Mouse (Mus musculus) urinary bladder, postnatal 10 days (tissue): ENCODE data around the gene Cdk9.

Source experiments
- DNase-seq: peaks from one replicate; pipeline ENCODE4 v3.0.0; 2022; ENCODE audit warnings: low spot score

Gene Cdk9

GRCm38 (mm10) chr2:32677683-32678082, 35.2 kb downstream of the Cdk9 start:
- no peak for DNase-seq

- no peak for DNase-seq
Observed at GRCm38 (mm10) chr2:32676821-32677220, 36.1 kb downstream of the Cdk9 start.

DNA sequence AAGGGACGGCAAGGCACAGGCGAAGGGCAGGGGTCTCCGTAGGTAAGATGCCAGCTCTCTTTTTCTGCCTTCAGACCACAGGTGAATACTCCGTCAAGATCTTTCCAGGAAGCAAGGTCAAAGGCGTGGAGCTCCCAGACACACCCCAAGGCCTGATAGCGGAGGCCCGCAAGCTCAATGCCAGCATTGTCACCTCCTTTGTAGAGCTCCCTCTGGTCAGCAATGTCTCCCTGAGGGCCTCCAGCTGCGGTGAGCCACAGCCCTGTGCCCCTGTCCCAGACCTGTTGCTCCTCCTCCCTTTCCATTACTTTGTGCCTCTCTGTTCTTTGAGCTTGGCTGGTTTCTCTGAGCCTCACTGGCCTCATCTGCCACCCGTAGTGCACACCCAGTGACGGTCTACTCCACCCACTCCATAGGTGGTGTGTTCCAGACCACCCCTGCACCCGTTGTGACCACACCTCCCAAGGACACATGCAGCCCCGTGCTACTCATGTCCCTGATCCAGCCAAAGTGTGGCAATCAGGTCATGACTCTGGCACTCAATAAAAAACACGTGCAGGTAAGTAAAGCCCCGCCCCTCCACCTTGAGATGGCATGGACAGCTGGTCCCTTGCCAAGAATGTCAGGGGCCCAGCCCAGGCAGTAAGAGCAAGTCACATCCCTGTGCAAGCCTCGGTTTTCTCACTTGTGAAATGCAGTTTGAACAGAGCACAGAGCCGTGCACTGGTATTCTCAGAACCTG, 39.5 kb downstream of the Cdk9 start:
- no peak for DNase-seq

- DNase-seq: no peak
Observed at GRCm38 (mm10) chr2:32671907-32672595, 40.8 kb downstream of the Cdk9 start.

DNA sequence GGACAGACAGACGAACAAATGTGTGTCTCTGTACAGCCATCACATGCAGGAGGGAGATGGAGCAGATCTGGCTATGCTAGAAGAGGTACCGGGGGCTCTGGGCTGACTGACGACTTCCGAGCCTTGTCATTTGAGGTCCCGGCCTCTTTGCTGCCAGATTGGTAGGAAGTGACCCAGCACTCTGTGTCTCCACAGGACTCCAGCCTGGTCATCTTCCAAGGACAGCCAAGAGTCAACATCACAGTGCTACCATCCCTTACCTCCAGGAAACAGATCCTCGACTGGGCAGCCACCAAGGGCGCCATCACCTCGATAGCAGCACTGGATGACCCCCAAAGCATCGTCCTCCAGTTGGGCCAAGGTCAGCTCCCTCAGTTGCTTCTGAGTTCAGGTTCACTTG, 41.7 kb downstream of the Cdk9 start:
- no peak for DNase-seq

DNA sequence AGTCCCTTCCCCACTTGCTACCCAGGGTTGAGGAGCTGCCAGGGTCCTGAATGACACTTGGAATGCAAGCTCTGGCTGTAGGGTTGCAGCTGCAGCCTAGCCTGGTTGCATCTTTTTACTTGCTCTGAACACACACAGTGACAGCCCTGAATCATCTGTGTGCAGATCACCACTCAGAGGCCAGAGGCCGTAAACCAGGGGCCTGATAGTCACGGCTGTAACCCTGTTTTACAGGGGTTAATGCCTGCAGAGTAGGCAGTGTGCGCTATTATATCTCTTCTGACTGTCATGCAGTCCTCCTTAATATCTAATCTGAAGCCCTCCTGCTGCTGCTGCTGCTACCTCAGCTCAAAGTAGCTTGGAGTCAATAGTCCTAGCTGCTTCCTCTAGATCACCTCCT, 43.0 kb downstream of the Cdk9 start:
- no peak for DNase-seq

GRCm38 (mm10) chr2:32668176-32668575, 44.7 kb downstream of the Cdk9 start:
- no peak for DNase-seq

GRCm38 (mm10) chr2:32667775-32668174, 45.1 kb downstream of the Cdk9 start:
- no peak for DNase-seq

- DNase-seq: no peak
Observed at GRCm38 (mm10) chr2:32665853-32666252, 47.0 kb downstream of the Cdk9 start.

DNA sequence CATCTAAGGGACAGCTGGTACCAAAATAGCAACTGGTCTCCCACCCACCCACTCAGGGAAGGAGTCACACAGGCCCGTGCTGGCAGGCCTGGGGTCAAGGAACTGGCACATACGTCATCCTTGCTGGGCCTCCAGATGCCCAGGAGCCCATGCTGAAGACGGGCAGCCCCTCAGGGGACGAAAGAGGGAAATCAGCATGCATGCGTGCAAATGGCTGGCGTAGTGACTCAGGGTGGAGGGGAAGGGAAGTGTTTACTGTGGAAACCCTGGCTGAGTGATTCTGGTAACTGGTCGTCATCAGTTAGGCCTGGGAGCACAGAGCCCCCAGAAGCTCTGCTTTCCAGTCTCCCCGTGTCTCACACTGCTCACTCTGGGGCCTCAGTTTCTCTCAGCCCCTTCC, 47.5 kb downstream of the Cdk9 start:
- no peak for DNase-seq

GRCm38 (mm10) chr2:32662291-32662690, 50.6 kb downstream of the Cdk9 start:
- DNase-seq: no peak

- DNase-seq: no peak
Observed at GRCm38 (mm10) chr2:32661509-32662107, 51.3 kb downstream of the Cdk9 start.

- no peak for DNase-seq
Observed at GRCm38 (mm10) chr2:32658873-32659272, 54.0 kb downstream of the Cdk9 start.

GRCm38 (mm10) chr2:32655826-32656225, 57.0 kb downstream of the Cdk9 start:
- no peak for DNase-seq
